Mouse (Mus musculus) E14TG2a.4 (cell line): Measurements from ENCODE around the gene Fastkd2.

ENCODE experiments used
- H3K27me3 ChIP-seq: 2 replicates; pipeline ENCODE4 v1.6.1; 2014; ENCODE audit warnings: low read length, control low read depth; ENCODE audit not compliant: insufficient read depth
- H3K36me3 ChIP-seq: 2 replicates; pipeline ENCODE4 v1.6.1; 2014; ENCODE audit warnings: low read length, control low read depth; ENCODE audit not compliant: insufficient read depth
- H3K4me1 ChIP-seq: replicated peaks from 2 replicates; pipeline ENCODE4 v1.6.1; 2014; ENCODE audit warnings: low read depth, low read length, control low read depth
- H3K4me3 ChIP-seq: replicated peaks from 2 replicates; pipeline ENCODE4 v1.5.1; 2014; ENCODE audit warnings: mild to moderate bottlenecking, low read length
- H3K9me3 ChIP-seq: 2 replicates; pipeline ENCODE4 v1.6.1; 2014; ENCODE audit warnings: low read length, control low read depth
- CTCF ChIP-seq: conservative IDR thresholded peaks from 2 replicates; pipeline ENCODE4 v1.5.1; 2014; ENCODE audit warnings: low read length
- NANOG ChIP-seq: IDR thresholded peaks from 2 replicates; pipeline ENCODE4 v1.6.1; 2014; ENCODE audit warnings: borderline replicate concordance, low read length, mixed read lengths
- POU5F1 ChIP-seq: IDR thresholded peaks from 2 replicates; pipeline ENCODE4 v1.6.1; 2014; ENCODE audit warnings: low read length, borderline replicate concordance

Gene Fastkd2

GRCm38 (mm10) chr1:63730240-63730771, at the start of gene Fastkd2, which contains the start of gene Mdh1b:
Gene Fastkd2 (plus strand): TSS chr1:63730614.
Gene Mdh1b (minus strand): TSS chr1:63730318.
- H3K36me3 ChIP-seq = peaks cover 26% of the 10 kb centered on the region
- H3K27me3 ChIP-seq = 0 out of 2 replicates have a peak, but pooled peaks cover 2% of the 10 kb centered on the region
- no peaks in the 10 kb centered on the region for H3K9me3 ChIP-seq
- no peak for TF ChIP-seq POU5F1
- TF ChIP-seq CTCF = no peak
- TF ChIP-seq NANOG = no peak
- H3K4me1 ChIP-seq = peaks cover 24% of the 10 kb centered on the region
- peak within 1 kb of the TSS; percentile 94 for H3K4me3 ChIP-seq

DNA sequence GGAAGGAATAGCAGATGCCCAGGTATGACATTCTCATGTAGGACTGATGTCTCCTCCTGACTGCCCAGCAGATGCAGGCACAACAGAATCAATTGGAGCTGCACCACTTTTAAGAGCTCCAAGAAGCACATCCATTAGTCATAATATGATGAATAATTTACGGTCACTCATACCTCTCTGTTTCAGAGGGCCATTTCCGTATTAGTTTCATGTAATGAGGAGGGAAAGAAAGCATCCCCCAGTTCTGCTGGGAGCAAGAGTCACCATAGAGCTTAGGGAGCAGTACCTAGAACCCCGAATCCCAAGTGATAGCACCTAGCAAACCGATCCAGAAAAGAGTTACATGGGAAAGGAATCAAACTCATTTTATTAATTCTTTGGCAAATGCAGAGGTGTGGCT, 43.6 kb upstream of the Fastkd2 start, which contains the start of gene Dytn:
Dytn (minus strand) TSS at position 101 of the 400 bp plus-strand sequence.
- H3K4me1 ChIP-seq = no peaks in the 10 kb centered on the region
- no peak for TF ChIP-seq CTCF
- no peak for TF ChIP-seq POU5F1
- TF ChIP-seq NANOG = no peak
- H3K36me3 ChIP-seq = no peaks in the 10 kb centered on the region
- H3K27me3 ChIP-seq = no peaks in the 10 kb centered on the region
- no peak within 1 kb of the TSS for H3K4me3 ChIP-seq
- H3K9me3 ChIP-seq = no peaks in the 10 kb centered on the region

DNA sequence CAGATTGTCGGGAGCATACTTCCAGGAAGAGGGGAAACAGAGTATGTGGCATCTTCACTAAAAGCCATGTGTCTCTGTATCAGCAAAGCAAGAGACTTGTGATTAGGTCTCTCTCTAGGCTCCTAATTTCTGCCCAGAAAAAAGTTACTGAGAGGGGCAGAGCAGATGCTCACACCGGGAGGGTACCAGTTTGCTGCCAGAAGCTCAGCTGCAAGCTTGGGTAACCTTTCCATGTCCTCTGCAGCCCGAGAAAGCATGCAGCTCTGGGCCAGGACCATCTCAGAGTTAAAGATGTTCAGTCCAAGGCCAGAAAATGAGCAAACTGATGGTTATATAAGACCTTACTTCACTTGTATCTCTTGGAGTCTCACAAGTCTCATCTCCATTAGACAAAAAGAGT, 33.6 kb upstream of the Fastkd2 start:
- no peaks in the 10 kb centered on the region for H3K36me3 ChIP-seq
- no peaks in the 10 kb centered on the region for H3K9me3 ChIP-seq
- TF ChIP-seq NANOG = no peak
- no peaks in the 10 kb centered on the region for H3K4me1 ChIP-seq
- H3K4me3 ChIP-seq = no peak overlapping the region
- peaks cover 5% of the 10 kb centered on the region; the same call in 1 of the 2 replicates for H3K27me3 ChIP-seq

DNA sequence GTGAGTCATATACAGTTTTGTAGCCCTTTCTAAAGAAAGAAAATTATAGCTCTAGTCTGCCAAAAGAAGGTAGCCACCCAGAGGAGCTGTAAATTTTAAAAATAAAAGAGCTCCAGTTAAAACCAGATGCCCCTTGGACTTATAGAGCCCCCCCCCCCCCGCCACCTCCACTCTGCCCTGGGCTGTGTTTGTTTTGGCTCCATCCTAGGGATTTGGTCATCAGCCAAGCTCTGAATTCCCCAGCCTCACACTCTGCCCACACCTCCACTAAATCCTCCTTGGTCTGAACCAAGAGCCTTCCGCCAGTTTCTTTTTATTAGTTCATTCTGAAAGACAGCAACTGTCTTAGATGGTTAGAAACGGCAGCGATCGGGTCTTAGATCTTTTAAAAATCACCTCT, 24.7 kb upstream of the Fastkd2 start:
- Histone ChIP-seq H3K4me1 (no peaks in the 10 kb centered on the region), H3K27me3 (no peaks in the 10 kb centered on the region)

GRCm38 (mm10) chr1:63708876-63709275, 21.5 kb upstream of the Fastkd2 start:
- Histone ChIP-seq H3K36me3 (no peaks in the 10 kb centered on the region), H3K4me1 (no peaks in the 10 kb centered on the region), H3K9me3 (no peaks in the 10 kb centered on the region; the same call in 1 of the 2 replicates), H3K27me3 (no peaks in the 10 kb centered on the region), H3K4me3 (no peak overlapping the region)
- no peak for TF ChIP-seq POU5F1
- no peak for TF ChIP-seq NANOG
- TF ChIP-seq CTCF = no peak

More for the DNA sequence above, 24.7 kb upstream of the Fastkd2 start:
- H3K9me3 ChIP-seq = peaks cover 6% of the 10 kb centered on the region; the same call in 1 of the 2 replicates
- no peaks in the 10 kb centered on the region for H3K36me3 ChIP-seq
- TF ChIP-seq NANOG (no peak), POU5F1 (no peak), CTCF (no peak)
- H3K4me3 ChIP-seq = no peak overlapping the region

- Histone ChIP-seq H3K9me3 (no peaks in the 10 kb centered on the region), H3K36me3 (no peaks in the 10 kb centered on the region), H3K4me1 (no peaks in the 10 kb centered on the region), H3K27me3 (peaks cover 6% of the 10 kb centered on the region; the same call in 1 of the 2 replicates), H3K4me3 (no peak overlapping the region)
- TF ChIP-seq NANOG (no peak), CTCF (no peak), POU5F1 (no peak)
These were observed 10.3 kb upstream of the Fastkd2 start for GRCm38 (mm10) chr1:63720161-63720560.

DNA sequence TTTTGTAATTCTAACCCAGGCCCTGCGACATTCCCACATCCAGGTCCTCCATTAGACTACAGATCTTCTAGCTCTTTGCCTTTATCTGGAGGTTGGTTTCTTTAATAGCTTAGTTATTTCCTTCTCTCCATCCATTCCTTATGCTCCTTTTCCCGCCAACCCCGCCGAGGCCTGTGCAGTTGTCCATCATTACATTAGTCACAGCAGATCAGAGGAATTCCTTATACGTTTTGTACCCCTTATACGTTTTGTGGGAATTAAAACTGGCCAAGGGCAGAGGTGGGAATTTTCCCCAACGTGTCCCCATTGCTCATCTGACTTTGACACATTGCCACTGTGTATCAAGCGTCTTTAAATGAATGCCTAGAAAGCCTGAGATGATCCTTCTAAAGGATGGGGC, 618 bp upstream of the Fastkd2 start:
- peak overlapping the region; percentile 94 for H3K4me3 ChIP-seq
- peaks cover 21% of the 10 kb centered on the region for H3K36me3 ChIP-seq
- peaks cover 24% of the 10 kb centered on the region for H3K4me1 ChIP-seq
- H3K27me3 ChIP-seq = peaks cover 3% of the 10 kb centered on the region; the same call in 1 of the 2 replicates
- TF ChIP-seq NANOG = no peak
- TF ChIP-seq CTCF = no peak
- TF ChIP-seq POU5F1 = no peak
- no peaks in the 10 kb centered on the region for H3K9me3 ChIP-seq

GRCm38 (mm10) chr1:63756005-63756404, 25.6 kb downstream of the Fastkd2 start:
- no peak for TF ChIP-seq POU5F1
- TF ChIP-seq CTCF = no peak
- TF ChIP-seq NANOG = no peak
- no peak overlapping the region for H3K4me3 ChIP-seq
- H3K9me3 ChIP-seq = no peaks in the 10 kb centered on the region
- no peaks in the 10 kb centered on the region for H3K27me3 ChIP-seq
- H3K36me3 ChIP-seq = peaks cover 22% of the 10 kb centered on the region
- H3K4me1 ChIP-seq = peaks cover 8% of the 10 kb centered on the region
